Mouse (Mus musculus) heart, adult 2 months (tissue): ENCODE data around the gene 1110008P14Rik. TPM values are rescaled to one million over a fixed set of nuclear protein-coding genes. Genes with fewer than 3 reads are reported as not detected.

Experiments
- DNase-seq, 2 experiments: peaks; one replicate each; pipeline ENCODE4 v3.0.0; 2021
- H3K27ac ChIP-seq: fragments of 200-600 bp; 2 replicates; pipeline ENCODE4 v1.8.1; 2022
- H3K27me3 ChIP-seq: fragments of 200-500 bp; 2 replicates; pipeline ENCODE4 v1.6.1; 2012; ENCODE audit warnings: mild to moderate bottlenecking, low read length, inconsistent platforms, mixed read lengths; ENCODE audit not compliant: control insufficient read depth, insufficient read depth
- H3K36me3 ChIP-seq: fragments of 200-500 bp; 2 replicates; pipeline ENCODE4 v1.6.1; 2012; ENCODE audit warnings: low read length, inconsistent platforms; ENCODE audit not compliant: control insufficient read depth, insufficient read depth
- H3K4me1 ChIP-seq: fragments of 200-500 bp; 2 replicates; pipeline ENCODE4 v1.6.1; 2011; ENCODE audit warnings: low read length; ENCODE audit not compliant: control insufficient read depth, insufficient read depth
- H3K4me3 ChIP-seq: fragments of 200-600 bp; 2 replicates; pipeline ENCODE4 v1.8.1; 2022
- H3K79me2 ChIP-seq: fragments of 200-500 bp; replicated peaks from 2 replicates; pipeline ENCODE4 v1.6.1; 2012; ENCODE audit warnings: mild to moderate bottlenecking, inconsistent platforms, low read length, moderate library complexity, mixed read lengths; ENCODE audit not compliant: control insufficient read depth, insufficient read depth
- H3K9ac ChIP-seq: fragments of 200-500 bp; 2 replicates; pipeline ENCODE4 v1.6.1; 2012; ENCODE audit warnings: low read depth, mild to moderate bottlenecking, control low read depth, inconsistent platforms, low read length, mixed read lengths
- CTCF ChIP-seq: fragments of 200-600 bp; IDR thresholded peaks from 2 replicates; pipeline ENCODE4 v1.8.1; 2022; ENCODE audit warnings: antibody characterized with exemption, mild to moderate bottlenecking, moderate library complexity
- EP300 ChIP-seq: fragments of 200-500 bp; IDR thresholded peaks from 2 replicates; pipeline ENCODE4 v1.6.1; 2011; ENCODE audit warnings: low read depth, low read length, control low read depth; ENCODE audit not compliant: insufficient read depth
- POLR2A ChIP-seq: fragments of 200-500 bp; IDR thresholded peaks from 2 replicates; pipeline ENCODE4 v1.6.1; 2011; ENCODE audit warnings: mild to moderate bottlenecking, low read depth, low read length, control low read depth; ENCODE audit not compliant: insufficient read depth
- WGBS: fragments of 180-500 bp; shearing (Covaris S2); methylation state at CpG from one replicate; pipeline ENCODE4 v1.1.7; 2018; 5-methylcytosine and 5-hydroxymethylcytosine counted together
- intact Hi-C: fragments of 180-260 bp; cut with DNase I; formaldehyde crosslinking; loops from one replicate; pipeline ENCODE4 v1.15.1; 2025
- polyA plus RNA-seq: library from polyadenylated mRNA; depleted of rRNA; stranded (reverse); fragments of >200 nt; gene quantifications from 2 replicates; pipeline ENCODE4 v1.2.3, GENCODE M21; 2012
- total RNA-seq, 2 experiments: library from RNA; stranded (reverse); gene quantifications; 2 replicates each; pipeline ENCODE4 v1.2.3; 2021

The 1110008P14Rik gene
- total and polyA plus RNA-seq, 3 experiments = 39.6 to 129 (median 44.8) TPM

DNA sequence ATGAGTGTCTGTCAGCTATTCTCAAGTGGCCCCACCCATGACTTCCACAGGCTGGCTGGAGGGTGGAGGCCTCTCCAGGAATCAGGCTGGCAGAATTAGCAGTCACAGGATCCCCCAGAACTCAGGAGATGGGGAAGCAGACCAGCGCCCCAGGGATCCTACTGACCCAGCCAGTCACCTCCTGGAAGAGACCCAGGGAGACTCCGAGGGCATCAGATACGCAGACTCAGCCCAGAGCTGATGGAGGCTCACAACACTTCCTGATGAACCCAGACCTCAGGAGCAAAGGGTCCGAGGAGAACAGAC lies 40.2 kb downstream of the 1110008P14Rik start:
- TF ChIP-seq EP300 (no peak), CTCF (no peak), POLR2A (no peak)
- Histone ChIP-seq H3K4me1 (no peaks in the 10 kb centered on the region), H3K4me3 (no peak overlapping the region), H3K9ac (no peak overlapping the region), H3K27ac (peak overlapping the region; percentile 65; the same call in 1 of the 2 replicates), H3K36me3 (no peaks in the 10 kb centered on the region), H3K27me3 (no peaks in the 10 kb centered on the region), H3K79me2 (no peaks in the 10 kb centered on the region)
- intact Hi-C loops = no loop called here
- 73% methylated on average over 4 of the region's 4 CpGs for WGBS
- no peak for DNase-seq

GRCm38 (mm10) chr2:32340836-32341633 lies 40.7 kb downstream of the 1110008P14Rik start:
- Histone ChIP-seq H3K4me1 (no peaks in the 10 kb centered on the region), H3K79me2 (no peaks in the 10 kb centered on the region), H3K4me3 (no peak overlapping the region), H3K36me3 (no peaks in the 10 kb centered on the region), H3K27me3 (no peaks in the 10 kb centered on the region), H3K9ac (no peak overlapping the region), H3K27ac (no peak overlapping the region)
- no peak for TF ChIP-seq EP300
- no peak for TF ChIP-seq POLR2A
- TF ChIP-seq CTCF = no peak
- no peak for DNase-seq
- intact Hi-C loops = no loop called here
- WGBS = 81% methylated on average over 13 of the region's 13 CpGs

- no peak for TF ChIP-seq POLR2A
- no peak for TF ChIP-seq CTCF
- no peak for TF ChIP-seq EP300
- H3K4me1 ChIP-seq = no peaks in the 10 kb centered on the region
- H3K4me3 ChIP-seq = no peak overlapping the region
- no peak overlapping the region for H3K27ac ChIP-seq
- no peaks in the 10 kb centered on the region for H3K36me3 ChIP-seq
- intact Hi-C loops = no loop called here
- 47% methylated on average over 26 of the region's 26 CpGs for WGBS
- H3K27me3 ChIP-seq = no peaks in the 10 kb centered on the region
- H3K9ac ChIP-seq = no peak overlapping the region
- no peaks in the 10 kb centered on the region for H3K79me2 ChIP-seq
- DNase-seq = no peak
Measured at GRCm38 (mm10) chr2:32339912-32340642, 41.7 kb downstream of the 1110008P14Rik start.

DNA sequence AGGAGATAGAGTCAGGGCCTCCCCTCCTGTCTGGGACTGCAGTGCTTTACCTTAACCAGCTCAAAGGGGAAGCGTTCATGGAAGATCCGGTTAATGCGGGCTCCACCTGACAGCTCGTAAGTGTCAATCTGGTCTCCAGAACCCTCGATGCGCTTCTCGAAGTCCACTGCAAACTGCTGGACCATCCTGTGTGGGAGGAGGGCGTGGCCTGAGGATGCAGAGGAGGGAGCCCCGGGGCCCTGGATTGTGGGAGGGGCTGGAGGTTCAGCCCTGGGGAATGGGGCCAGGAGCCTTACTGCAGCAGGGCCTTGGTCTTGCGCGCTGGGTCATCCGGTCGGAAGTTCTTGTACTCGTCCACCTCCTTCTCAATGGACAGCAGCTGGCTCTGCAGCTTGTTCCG lies 45.9 kb downstream of the 1110008P14Rik start:
- DNase-seq = no peak

DNA sequence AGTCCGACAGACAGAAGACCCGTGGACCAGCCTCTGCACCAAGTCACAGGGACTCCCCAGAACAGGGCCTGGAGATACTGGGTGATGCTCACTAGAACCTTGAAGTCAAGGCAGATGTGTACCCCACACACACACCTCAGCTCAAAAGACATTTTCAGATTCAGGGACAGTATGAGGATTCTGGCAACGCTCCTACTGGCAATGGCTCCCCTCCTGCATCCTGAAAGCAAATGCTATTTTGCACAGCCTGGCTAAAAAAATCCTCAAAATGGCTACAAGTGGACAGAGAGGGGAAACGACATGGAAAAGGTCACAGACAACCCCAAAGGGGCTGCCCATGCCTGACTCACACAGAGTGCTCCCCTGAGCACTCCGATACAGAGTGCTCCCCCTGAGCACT lies 49.6 kb downstream of the 1110008P14Rik start:
- Histone ChIP-seq H3K36me3 (no peaks in the 10 kb centered on the region), H3K79me2 (no peaks in the 10 kb centered on the region), H3K27me3 (no peaks in the 10 kb centered on the region; the same call in 1 of the 2 replicates), H3K9ac (no peak overlapping the region), H3K4me1 (no peaks in the 10 kb centered on the region), H3K4me3 (no peak overlapping the region), H3K27ac (no peak overlapping the region)
- DNase-seq = no peak
- TF ChIP-seq POLR2A (no peak), CTCF (no peak), EP300 (no peak)
- intact Hi-C loops = no loop called here
- WGBS = 69% methylated on average over 5 of the region's 5 CpGs

More for the DNA sequence above, 45.9 kb downstream of the 1110008P14Rik start:
- Histone ChIP-seq H3K4me3 (no peak overlapping the region), H3K27ac (no peak overlapping the region), H3K27me3 (no peaks in the 10 kb centered on the region; the same call in 1 of the 2 replicates), H3K79me2 (no peaks in the 10 kb centered on the region), H3K36me3 (no peaks in the 10 kb centered on the region), H3K9ac (no peak overlapping the region), H3K4me1 (no peaks in the 10 kb centered on the region)
- 31% methylated on average over 15 of the region's 15 CpGs for WGBS
- TF ChIP-seq CTCF (no peak), POLR2A (no peak), EP300 (no peak)
- intact Hi-C loops = no loop called here

DNA sequence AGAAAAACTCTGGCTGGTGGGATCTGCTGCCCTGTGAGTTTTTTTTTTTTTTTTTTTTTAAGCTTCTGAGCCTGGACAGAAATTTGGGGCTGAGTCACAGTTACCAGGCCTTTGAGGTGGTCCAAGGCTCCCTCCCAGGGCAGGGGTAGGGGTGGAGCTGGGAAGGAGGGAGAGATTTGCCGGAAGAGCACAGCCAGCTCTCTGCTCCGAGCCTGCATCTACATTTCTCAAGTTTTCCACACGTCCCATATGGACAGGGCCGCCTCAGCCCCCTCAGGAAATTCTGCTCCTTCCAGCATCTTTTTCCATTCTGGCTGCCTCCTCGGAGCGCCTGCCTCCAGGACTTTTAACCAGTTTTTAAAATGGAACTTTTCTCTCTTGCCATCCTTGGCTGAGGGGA lies 52.2 kb downstream of the 1110008P14Rik start:
- intact Hi-C loops = no loop called here
- 45% methylated on average over 6 of the region's 6 CpGs for WGBS
- Histone ChIP-seq H3K27ac (no peak overlapping the region), H3K79me2 (no peaks in the 10 kb centered on the region), H3K9ac (no peak overlapping the region), H3K36me3 (no peaks in the 10 kb centered on the region), H3K27me3 (no peaks in the 10 kb centered on the region; the same call in 1 of the 2 replicates), H3K4me3 (no peak overlapping the region), H3K4me1 (no peaks in the 10 kb centered on the region; the same call in 1 of the 2 replicates)
- no peak for TF ChIP-seq EP300
- no peak for TF ChIP-seq CTCF
- TF ChIP-seq POLR2A = no peak
- no peak for DNase-seq
